Mouse (Mus musculus): ENCODE data around the gene Itga9. TPM values are rescaled to one million over a fixed set of nuclear protein-coding genes. Genes with fewer than 3 reads are reported as not detected.

Itga9 gene
- polyA plus RNA-seq, 1 experiment: not detected

DNA sequence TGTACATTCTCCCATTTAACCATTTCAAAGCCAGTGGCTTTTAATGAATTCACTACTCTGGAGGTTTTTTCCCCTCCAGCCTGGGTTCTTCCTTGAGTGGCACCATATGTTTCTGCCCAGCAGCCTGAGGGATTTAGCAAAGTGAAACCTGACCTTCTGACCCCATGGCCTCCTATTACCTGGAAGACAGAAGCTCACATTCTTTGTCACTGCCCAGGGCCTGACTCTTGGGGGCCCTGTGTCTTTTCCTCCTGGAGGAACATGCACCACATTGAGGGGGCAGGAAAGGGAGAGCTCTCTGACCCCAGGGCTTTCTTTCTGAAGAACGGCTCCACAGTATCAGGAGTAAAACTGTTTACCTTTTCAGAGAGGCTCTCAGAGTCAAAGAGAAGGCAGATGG, 46.9 kb downstream of the Itga9 start:
- TF ChIP-seq FOSL1 (IDR thresholded peaks at IDR 0.05; ENCODE audit: insufficient read depth, low read length, poor library complexity, severe bottlenecking): no peak
- no peak for TF ChIP-seq CTCF (IDR thresholded peaks at IDR 0.05; ENCODE audit: control insufficient read depth, insufficient read depth, insufficient read length)
- TF ChIP-seq MAX (IDR thresholded peaks at IDR 0.05): no peak
- TF ChIP-seq CEBPB (IDR thresholded peaks at IDR 0.05; ENCODE audit: low read depth): no peak
- no peak for TF ChIP-seq MYOD1 (IDR thresholded peaks at IDR 0.05; ENCODE audit: control insufficient read depth, insufficient read length, low read depth)
- no peak for TF ChIP-seq USF1 (IDR thresholded peaks at IDR 0.05; ENCODE audit: low read depth)
- no peak for TF ChIP-seq MYOG (IDR thresholded peaks at IDR 0.05; ENCODE audit: control insufficient read depth, extremely low read depth, insufficient read length)
- no peaks in the 10 kb centered on the region for H3K27me3 ChIP-seq (ENCODE audit: control insufficient read depth, insufficient read depth, insufficient read length)

DNA sequence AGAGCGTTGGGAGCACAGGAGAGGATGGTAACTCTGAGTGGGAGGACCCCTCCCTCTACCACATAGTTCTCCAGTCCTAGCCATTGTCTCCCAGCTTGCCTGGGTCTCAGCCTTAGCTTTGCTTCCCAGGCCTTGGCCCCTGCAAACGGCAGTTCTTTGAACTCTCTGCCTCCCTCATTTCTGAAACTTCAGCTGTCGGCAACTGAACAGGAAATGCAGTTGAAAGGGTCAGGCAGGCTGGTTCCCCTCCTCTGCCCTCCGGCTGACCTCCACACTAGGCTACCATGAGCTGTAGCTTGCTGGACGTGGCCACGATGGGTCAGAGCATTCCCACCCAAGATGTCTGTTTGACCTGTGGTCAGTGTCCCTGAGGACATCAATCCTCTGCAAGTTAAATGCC, 48.5 kb downstream of the Itga9 start:
- H3K36me3 ChIP-seq (ENCODE audit: control insufficient read depth, insufficient read depth): no peaks in the 10 kb centered on the region
- no peaks in the 10 kb centered on the region for H3K79me2 ChIP-seq (ENCODE audit: control insufficient read depth, insufficient read depth)
- H3ac ChIP-seq (ENCODE audit: control insufficient read depth, insufficient read length, low read depth): no peak overlapping the region
- H3K4me3 ChIP-seq (ENCODE audit: insufficient read depth, poor library complexity, severe bottlenecking): no peak overlapping the region
- H3K79me3 ChIP-seq (ENCODE audit: low read depth): no peaks in the 10 kb centered on the region
- H3K27me3 ChIP-seq (ENCODE audit: control insufficient read depth, insufficient read depth, insufficient read length): no peaks in the 10 kb centered on the region
- no peak for TF ChIP-seq CEBPB (IDR thresholded peaks at IDR 0.05; ENCODE audit: low read depth)
- TF ChIP-seq MYOD1 (IDR thresholded peaks at IDR 0.05; ENCODE audit: control insufficient read depth, insufficient read length, low read depth): no peak
- no peak for TF ChIP-seq CTCF (IDR thresholded peaks at IDR 0.05; ENCODE audit: control insufficient read depth, insufficient read depth, insufficient read length)
- no peak for TF ChIP-seq USF1 (IDR thresholded peaks at IDR 0.05; ENCODE audit: low read depth)
- no peak for TF ChIP-seq MYOG (IDR thresholded peaks at IDR 0.05; ENCODE audit: control insufficient read depth, extremely low read depth, insufficient read length)
- no peak for TF ChIP-seq MAX (IDR thresholded peaks at IDR 0.05)
- TF ChIP-seq FOSL1 (IDR thresholded peaks at IDR 0.05; ENCODE audit: insufficient read depth, low read length, poor library complexity, severe bottlenecking): no peak

More for the DNA sequence above, 46.9 kb downstream of the Itga9 start:
- no peaks in the 10 kb centered on the region for H3K79me2 ChIP-seq (ENCODE audit: control insufficient read depth, insufficient read depth)
- H3ac ChIP-seq (ENCODE audit: control insufficient read depth, insufficient read length, low read depth): no peak overlapping the region
- H3K36me3 ChIP-seq (ENCODE audit: control insufficient read depth, insufficient read depth): no peaks in the 10 kb centered on the region
- no peak overlapping the region for H3K4me3 ChIP-seq (ENCODE audit: insufficient read depth, poor library complexity, severe bottlenecking)
- H3K79me3 ChIP-seq (ENCODE audit: low read depth): no peaks in the 10 kb centered on the region

DNA sequence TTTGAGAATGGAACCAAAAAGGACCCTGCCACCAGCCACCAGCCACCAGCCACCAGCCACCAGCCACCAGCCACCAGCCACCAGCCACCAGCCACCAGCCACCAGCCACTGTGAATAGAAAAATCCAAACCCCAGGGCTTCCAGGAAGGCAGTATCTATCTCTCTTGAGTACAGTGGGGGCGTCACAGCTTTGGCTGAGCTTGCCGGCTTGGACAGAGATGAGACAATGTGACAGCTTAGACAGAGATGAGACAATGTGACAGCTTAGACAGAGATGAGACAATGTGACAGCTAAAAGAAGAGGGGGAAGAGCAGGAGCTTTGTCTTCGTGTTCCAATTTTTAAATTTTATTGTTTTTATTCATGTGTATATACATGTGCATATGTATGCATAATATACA, 49.2 kb downstream of the Itga9 start:
- TF ChIP-seq CEBPB (IDR thresholded peaks at IDR 0.05; ENCODE audit: low read depth): no peak
- TF ChIP-seq FOSL1 (IDR thresholded peaks at IDR 0.05; ENCODE audit: insufficient read depth, low read length, poor library complexity, severe bottlenecking): no peak
- no peak for TF ChIP-seq MAX (IDR thresholded peaks at IDR 0.05)
- no peak for TF ChIP-seq USF1 (IDR thresholded peaks at IDR 0.05; ENCODE audit: low read depth)
- TF ChIP-seq MYOD1 (IDR thresholded peaks at IDR 0.05; ENCODE audit: control insufficient read depth, insufficient read length, low read depth): no peak
- no peak for TF ChIP-seq MYOG (IDR thresholded peaks at IDR 0.05; ENCODE audit: control insufficient read depth, extremely low read depth, insufficient read length)
- TF ChIP-seq CTCF (IDR thresholded peaks at IDR 0.05; ENCODE audit: control insufficient read depth, insufficient read depth, insufficient read length): no peak
- Histone ChIP-seq H3K79me3 (ENCODE audit: low read depth) (no peaks in the 10 kb centered on the region), H3K79me2 (ENCODE audit: control insufficient read depth, insufficient read depth) (no peaks in the 10 kb centered on the region), H3K4me3 (ENCODE audit: insufficient read depth, poor library complexity, severe bottlenecking) (no peak overlapping the region), H3K27me3 (ENCODE audit: control insufficient read depth, insufficient read depth, insufficient read length) (no peaks in the 10 kb centered on the region), H3ac (ENCODE audit: control insufficient read depth, insufficient read length, low read depth) (no peak overlapping the region), H3K36me3 (ENCODE audit: control insufficient read depth, insufficient read depth) (no peaks in the 10 kb centered on the region)

DNA sequence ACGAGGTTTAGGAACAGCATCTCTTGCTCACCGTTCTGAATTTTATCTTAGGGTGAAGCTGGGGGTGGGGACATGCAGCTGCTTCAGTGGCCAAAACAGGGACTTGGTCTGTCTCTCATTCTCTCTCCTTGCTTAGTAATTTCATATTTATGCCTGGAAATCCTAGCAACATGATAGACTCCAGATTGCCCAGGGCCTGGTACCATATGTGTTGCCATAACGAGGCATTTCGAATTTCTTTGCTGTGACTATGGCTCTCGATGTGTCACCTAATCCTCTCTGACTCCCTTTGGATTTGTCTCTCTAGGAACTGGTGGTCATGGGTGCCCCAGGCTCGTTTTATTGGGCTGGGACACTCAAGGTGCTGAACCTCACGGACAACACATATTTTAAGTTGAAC, 51.7 kb downstream of the Itga9 start:
- Histone ChIP-seq H3K79me3 (ENCODE audit: low read depth) (no peaks in the 10 kb centered on the region), H3ac (ENCODE audit: control insufficient read depth, insufficient read length, low read depth) (no peak overlapping the region), H3K4me3 (ENCODE audit: insufficient read depth, poor library complexity, severe bottlenecking) (no peak overlapping the region), H3K36me3 (ENCODE audit: control insufficient read depth, insufficient read depth) (no peaks in the 10 kb centered on the region), H3K79me2 (ENCODE audit: control insufficient read depth, insufficient read depth) (no peaks in the 10 kb centered on the region), H3K27me3 (ENCODE audit: control insufficient read depth, insufficient read depth, insufficient read length) (no peaks in the 10 kb centered on the region)
- TF ChIP-seq USF1 (IDR thresholded peaks at IDR 0.05; ENCODE audit: low read depth): no peak
- no peak for TF ChIP-seq MYOG (IDR thresholded peaks at IDR 0.05; ENCODE audit: control insufficient read depth, extremely low read depth, insufficient read length)
- no peak for TF ChIP-seq FOSL1 (IDR thresholded peaks at IDR 0.05; ENCODE audit: insufficient read depth, low read length, poor library complexity, severe bottlenecking)
- TF ChIP-seq CTCF (IDR thresholded peaks at IDR 0.05; ENCODE audit: control insufficient read depth, insufficient read depth, insufficient read length): no peak
- no peak for TF ChIP-seq CEBPB (IDR thresholded peaks at IDR 0.05; ENCODE audit: low read depth)
- TF ChIP-seq MYOD1 (IDR thresholded peaks at IDR 0.05; ENCODE audit: control insufficient read depth, insufficient read length, low read depth): no peak
- TF ChIP-seq MAX (IDR thresholded peaks at IDR 0.05): no peak

DNA sequence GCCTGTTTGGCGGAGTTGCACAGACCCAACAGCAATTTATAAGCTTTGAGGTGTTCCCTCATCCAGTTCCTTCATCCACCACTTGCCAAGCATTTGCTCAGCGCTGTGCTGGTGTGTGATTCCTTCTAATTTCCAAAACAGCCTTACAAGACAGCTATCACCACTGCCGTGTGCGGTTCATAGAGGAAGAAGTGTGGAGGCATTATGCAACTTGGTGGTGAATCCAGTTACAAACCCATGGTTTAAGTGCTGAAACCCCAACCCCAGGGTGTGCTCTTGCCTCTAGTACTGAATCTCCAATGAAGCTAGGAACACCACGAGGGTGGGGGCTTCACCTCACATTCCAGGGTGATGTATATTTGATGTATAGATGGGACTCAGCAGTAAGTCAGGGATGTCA, 53.3 kb downstream of the Itga9 start:
- no peaks in the 10 kb centered on the region for H3K79me2 ChIP-seq (ENCODE audit: control insufficient read depth, insufficient read depth)

DNA sequence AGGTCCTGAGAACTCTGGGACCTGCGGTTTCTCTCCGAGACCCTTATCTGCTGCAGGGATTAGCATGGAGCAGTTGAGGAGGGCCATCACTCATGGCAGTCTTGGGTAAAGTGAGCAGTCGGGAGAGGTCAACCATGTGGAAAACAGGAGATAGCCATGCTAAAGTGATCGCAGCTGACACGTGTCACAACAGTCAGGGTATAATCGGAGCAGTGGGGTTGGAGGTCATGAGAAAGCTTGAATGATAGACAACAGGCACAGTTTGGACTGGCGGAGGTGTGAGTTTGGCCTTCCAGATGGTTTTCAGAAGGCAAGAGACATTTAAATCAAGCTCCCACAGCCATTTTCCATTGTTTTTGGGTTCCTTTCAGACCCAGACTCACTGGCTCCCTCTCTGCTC, 53.8 kb downstream of the Itga9 start:
- H3K36me3 ChIP-seq (ENCODE audit: control insufficient read depth, insufficient read depth): no peaks in the 10 kb centered on the region
- no peak for TF ChIP-seq CEBPB (IDR thresholded peaks at IDR 0.05; ENCODE audit: low read depth)
- TF ChIP-seq FOSL1 (IDR thresholded peaks at IDR 0.05; ENCODE audit: insufficient read depth, low read length, poor library complexity, severe bottlenecking): no peak
- no peak for TF ChIP-seq USF1 (IDR thresholded peaks at IDR 0.05; ENCODE audit: low read depth)
- TF ChIP-seq MAX (IDR thresholded peaks at IDR 0.05): no peak

More for the DNA sequence above, 53.3 kb downstream of the Itga9 start:
- H3K36me3 ChIP-seq (ENCODE audit: control insufficient read depth, insufficient read depth): no peaks in the 10 kb centered on the region
- TF ChIP-seq CEBPB (IDR thresholded peaks at IDR 0.05; ENCODE audit: low read depth) (no peak), CTCF (IDR thresholded peaks at IDR 0.05; ENCODE audit: control insufficient read depth, insufficient read depth, insufficient read length) (no peak), MAX (IDR thresholded peaks at IDR 0.05) (no peak), MYOD1 (IDR thresholded peaks at IDR 0.05; ENCODE audit: control insufficient read depth, insufficient read length, low read depth) (no peak), USF1 (IDR thresholded peaks at IDR 0.05; ENCODE audit: low read depth) (no peak), FOSL1 (IDR thresholded peaks at IDR 0.05; ENCODE audit: insufficient read depth, low read length, poor library complexity, severe bottlenecking) (no peak), MYOG (IDR thresholded peaks at IDR 0.05; ENCODE audit: control insufficient read depth, extremely low read depth, insufficient read length) (no peak)
- no peak overlapping the region for H3ac ChIP-seq (ENCODE audit: control insufficient read depth, insufficient read length, low read depth)
- H3K4me3 ChIP-seq (ENCODE audit: insufficient read depth, poor library complexity, severe bottlenecking): no peak overlapping the region
- no peaks in the 10 kb centered on the region for H3K27me3 ChIP-seq (ENCODE audit: control insufficient read depth, insufficient read depth, insufficient read length)
- H3K79me3 ChIP-seq (ENCODE audit: low read depth): no peaks in the 10 kb centered on the region

More for the DNA sequence above, 53.8 kb downstream of the Itga9 start:
- H3K4me3 ChIP-seq (ENCODE audit: insufficient read depth, poor library complexity, severe bottlenecking): no peak overlapping the region
- no peaks in the 10 kb centered on the region for H3K79me3 ChIP-seq (ENCODE audit: low read depth)
- no peaks in the 10 kb centered on the region for H3K27me3 ChIP-seq (ENCODE audit: control insufficient read depth, insufficient read depth, insufficient read length)
- no peaks in the 10 kb centered on the region for H3K79me2 ChIP-seq (ENCODE audit: control insufficient read depth, insufficient read depth)
- H3ac ChIP-seq (ENCODE audit: control insufficient read depth, insufficient read length, low read depth): no peak overlapping the region
